Mouse (Mus musculus) liver, embryonic 16.5 days (tissue): Measurements from ENCODE around the gene Fam241a. TPM values are rescaled to one million over a fixed set of nuclear protein-coding genes. Genes with fewer than 3 reads are reported as not detected.

Experiments used
- ATAC-seq: fragments of 200-750 bp; cut with Nextera tagmentation; 2 replicates; pipeline ENCODE4 v1.8.0; 2017; ENCODE audit warnings: low read depth, mild to moderate bottlenecking, moderate number of reproducible peaks, moderate library complexity
- H3K27ac ChIP-seq: fragments of 300-500 bp; sonication (generic); 2 replicates; pipeline ENCODE4 v1.5.1; 2014; ENCODE audit warnings: mild to moderate bottlenecking, low read length
- H3K27me3 ChIP-seq: fragments of 300-500 bp; sonication (generic); 2 replicates; pipeline ENCODE4 v1.6.1; 2014; ENCODE audit warnings: low read depth, low read length, mixed read lengths; ENCODE audit not compliant: control insufficient read depth, insufficient read depth
- H3K36me3 ChIP-seq: fragments of 300-500 bp; sonication (generic); 2 replicates; pipeline ENCODE4 v1.6.1; 2014; ENCODE audit warnings: mild to moderate bottlenecking; ENCODE audit not compliant: control insufficient read depth, insufficient read depth
- H3K4me1 ChIP-seq: fragments of 300-500 bp; sonication (generic); 2 replicates; pipeline ENCODE4 v1.6.1; 2014; ENCODE audit warnings: low read depth, low read length, mixed read lengths; ENCODE audit not compliant: control insufficient read depth
- H3K4me2 ChIP-seq: fragments of 300-500 bp; sonication (generic); 2 replicates; pipeline ENCODE4 v1.6.1; 2014; ENCODE audit warnings: low read depth, low read length, mixed read lengths
- H3K4me3 ChIP-seq: fragments of 300-500 bp; sonication (generic); 2 replicates; pipeline ENCODE4 v1.5.1; 2014; ENCODE audit warnings: low read depth, mild to moderate bottlenecking, low read length
- H3K9ac ChIP-seq: fragments of 300-500 bp; sonication (generic); 2 replicates; pipeline ENCODE4 v1.6.1; 2014; ENCODE audit warnings: low read depth, low read length
- H3K9me3 ChIP-seq: fragments of 300-500 bp; sonication (generic); replicated peaks from 2 replicates; pipeline ENCODE4 v1.6.1; 2016; ENCODE audit warnings: low read length; ENCODE audit not compliant: control insufficient read depth
- WGBS: fragments of 180-500 bp; shearing (Covaris S2); extraction: QIAGEN DNeasy Blood & Tissue Kit; methylation state at CpG from one replicate; pipeline ENCODE4 v1.1.7; 2014; ENCODE audit not compliant: insufficient replicate concordance; 5-methylcytosine and 5-hydroxymethylcytosine counted together
- polyA plus RNA-seq: library from polyadenylated mRNA; unstranded; fragments of >200 nt; fragmentation: Nextera tagmentation; extraction: Ambion mirVana; gene quantifications from 2 replicates; pipeline ENCODE4 v1.2.1, GENCODE M21; 2015

Gene Fam241a
- polyA plus RNA-seq, 1 experiment from 2014 or later = 30.8 TPM

GRCm38 (mm10) chr3:127890008-127890407 is 6.1 kb downstream of the Fam241a start:
- H3K27me3 ChIP-seq = no peaks in the 10 kb centered on the region
- peak overlapping the region; percentile 23; the same call in 1 of the 2 replicates for H3K4me3 ChIP-seq
- peaks cover 17% of the 10 kb centered on the region for H3K36me3 ChIP-seq
- ATAC-seq = no peak
- H3K27ac ChIP-seq = peak overlapping the region; percentile 89
- peak overlapping the region; percentile 37 for H3K9ac ChIP-seq
- peaks cover 47% of the 10 kb centered on the region for H3K4me1 ChIP-seq
- no peaks in the 10 kb centered on the region for H3K9me3 ChIP-seq
- peak overlapping the region; percentile 50 for H3K4me2 ChIP-seq

- H3K4me2 ChIP-seq = peak overlapping the region; percentile 35; the same call in 1 of the 2 replicates
- no peaks in the 10 kb centered on the region for H3K27me3 ChIP-seq
- WGBS = 19% methylated on average over 3 of the region's 3 CpGs
- peaks cover 47% of the 10 kb centered on the region for H3K4me1 ChIP-seq
- peak; percentile 91 for ATAC-seq
- no peak overlapping the region for H3K4me3 ChIP-seq
- H3K9me3 ChIP-seq = no peaks in the 10 kb centered on the region
- H3K9ac ChIP-seq = no peak overlapping the region
- H3K27ac ChIP-seq = peak overlapping the region; percentile 75
- peaks cover 17% of the 10 kb centered on the region for H3K36me3 ChIP-seq
These were observed 6.6 kb downstream of the Fam241a start for GRCm38 (mm10) chr3:127889570-127889969.

GRCm38 (mm10) chr3:127881684-127882083 is 14.4 kb downstream of the Fam241a start:
- H3K4me1 ChIP-seq = peaks cover 18% of the 10 kb centered on the region
- ATAC-seq = no peak

GRCm38 (mm10) chr3:127879968-127880367 is 16.2 kb downstream of the Fam241a start:
- 57% methylated on average over 3 of the region's 3 CpGs for WGBS
- H3K4me2 ChIP-seq = no peak overlapping the region
- no peak overlapping the region for H3K27ac ChIP-seq
- no peaks in the 10 kb centered on the region for H3K27me3 ChIP-seq
- H3K4me3 ChIP-seq = no peak overlapping the region
- peaks cover 12% of the 10 kb centered on the region for H3K36me3 ChIP-seq
- peak; percentile 38; the same call in 1 of the 2 replicates for ATAC-seq
- peaks cover 13% of the 10 kb centered on the region for H3K4me1 ChIP-seq
- H3K9ac ChIP-seq = no peak overlapping the region
- no peaks in the 10 kb centered on the region for H3K9me3 ChIP-seq

More at GRCm38 (mm10) chr3:127881684-127882083, 14.4 kb downstream of the Fam241a start:
- Histone ChIP-seq H3K27ac (no peak overlapping the region), H3K27me3 (no peaks in the 10 kb centered on the region), H3K9me3 (no peaks in the 10 kb centered on the region), H3K36me3 (peaks cover 4% of the 10 kb centered on the region), H3K4me3 (no peak overlapping the region), H3K4me2 (no peak overlapping the region), H3K9ac (no peak overlapping the region)
- 62% methylated on average over 2 of the region's 2 CpGs for whole genome bisulfite sequencing

- Histone ChIP-seq H3K9ac (no peak overlapping the region), H3K4me2 (no peak overlapping the region), H3K36me3 (peaks cover 21% of the 10 kb centered on the region), H3K27ac (no peak overlapping the region), H3K9me3 (no peaks in the 10 kb centered on the region), H3K4me3 (no peak overlapping the region), H3K4me1 (no peaks in the 10 kb centered on the region; the same call in 1 of the 2 replicates), H3K27me3 (no peaks in the 10 kb centered on the region)
- WGBS = 87% methylated on average over 2 of the region's 2 CpGs
- ATAC-seq = no peak
These were observed 20.6 kb downstream of the Fam241a start for GRCm38 (mm10) chr3:127875509-127875908.

GRCm38 (mm10) chr3:127875059-127875458 is 21.1 kb downstream of the Fam241a start:
- 89% methylated on average over 7 of the region's 7 CpGs for WGBS
- no peak overlapping the region for H3K4me2 ChIP-seq
- H3K9ac ChIP-seq = no peak overlapping the region
- no peak overlapping the region for H3K4me3 ChIP-seq
- no peak for ATAC-seq
- peaks cover 25% of the 10 kb centered on the region for H3K36me3 ChIP-seq
- no peaks in the 10 kb centered on the region for H3K9me3 ChIP-seq
- no peak overlapping the region for H3K27ac ChIP-seq
- no peaks in the 10 kb centered on the region; the same call in 1 of the 2 replicates for H3K4me1 ChIP-seq
- H3K27me3 ChIP-seq = no peaks in the 10 kb centered on the region

GRCm38 (mm10) chr3:127874254-127874883 is 21.8 kb downstream of the Fam241a start:
- H3K36me3 ChIP-seq = peaks cover 28% of the 10 kb centered on the region
- no peak for ATAC-seq
- no peaks in the 10 kb centered on the region for H3K9me3 ChIP-seq
- no peak overlapping the region for H3K9ac ChIP-seq
- no peak overlapping the region for H3K4me2 ChIP-seq
- H3K27me3 ChIP-seq = no peaks in the 10 kb centered on the region
- no peak overlapping the region for H3K27ac ChIP-seq
- no peak overlapping the region for H3K4me3 ChIP-seq
- WGBS = 68% methylated on average over 4 of the region's 4 CpGs
- H3K4me1 ChIP-seq = no peaks in the 10 kb centered on the region; the same call in 1 of the 2 replicates

- no peak for ATAC-seq
- Histone ChIP-seq H3K4me2 (no peak overlapping the region), H3K9me3 (no peaks in the 10 kb centered on the region), H3K4me3 (no peak overlapping the region), H3K27ac (no peak overlapping the region), H3K36me3 (peaks cover 29% of the 10 kb centered on the region), H3K4me1 (no peaks in the 10 kb centered on the region; the same call in 1 of the 2 replicates), H3K27me3 (no peaks in the 10 kb centered on the region), H3K9ac (no peak overlapping the region)
- WGBS = 58% methylated on average over 9 of the region's 9 CpGs
These were observed 24.5 kb downstream of the Fam241a start for GRCm38 (mm10) chr3:127871575-127871974.

- ATAC-seq = no peak
- Histone ChIP-seq H3K9ac (no peak overlapping the region), H3K4me1 (no peaks in the 10 kb centered on the region; the same call in 1 of the 2 replicates), H3K9me3 (no peaks in the 10 kb centered on the region), H3K4me3 (no peak overlapping the region), H3K4me2 (no peak overlapping the region), H3K27me3 (no peaks in the 10 kb centered on the region), H3K27ac (no peak overlapping the region), H3K36me3 (peaks cover 26% of the 10 kb centered on the region)
- 89% methylated on average over 5 of the region's 5 CpGs for WGBS
These were observed 27.2 kb downstream of the Fam241a start for GRCm38 (mm10) chr3:127868880-127869279.
